Mouse (Mus musculus): Measurements from ENCODE around the gene Ush1g.

Ush1g gene

DNA sequence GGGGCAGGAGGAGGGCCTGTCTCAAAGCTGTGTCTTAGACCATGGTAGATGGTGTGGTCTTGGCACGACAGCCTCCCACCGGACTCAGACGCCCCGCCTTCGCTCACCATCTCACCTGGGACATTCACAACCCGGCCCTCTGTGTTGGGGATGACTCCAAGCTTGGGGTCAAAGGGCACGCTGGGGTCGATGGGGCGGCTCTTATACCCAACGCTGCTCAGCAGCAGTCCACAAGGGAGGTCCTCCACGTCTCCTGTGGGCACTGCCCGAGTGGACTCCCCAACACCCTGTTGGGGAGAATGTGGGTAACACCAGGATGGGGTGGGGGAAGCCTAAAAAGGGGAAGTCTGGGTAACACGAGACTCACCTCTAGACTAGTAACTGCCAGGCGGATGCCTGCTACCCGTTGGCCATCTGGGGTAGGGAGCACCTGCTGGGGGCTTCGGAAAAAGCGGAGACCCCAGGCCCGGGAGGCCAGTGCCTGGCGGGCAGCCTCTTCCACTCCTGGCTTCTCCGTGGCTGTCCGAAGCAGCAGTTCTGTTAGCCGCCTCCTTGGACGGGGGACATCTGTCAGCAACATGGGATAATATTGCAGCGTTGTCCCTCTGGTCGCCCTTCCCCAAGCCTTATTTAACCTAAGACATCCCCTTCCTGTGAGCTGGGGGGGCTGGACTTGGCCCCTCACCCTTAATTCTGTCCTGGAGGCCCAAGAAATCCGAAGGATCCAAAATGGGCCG lies 52.3 kb downstream of the Ush1g start:
- DNase-seq (ENCODE audit: low spot score) = no peak

DNA sequence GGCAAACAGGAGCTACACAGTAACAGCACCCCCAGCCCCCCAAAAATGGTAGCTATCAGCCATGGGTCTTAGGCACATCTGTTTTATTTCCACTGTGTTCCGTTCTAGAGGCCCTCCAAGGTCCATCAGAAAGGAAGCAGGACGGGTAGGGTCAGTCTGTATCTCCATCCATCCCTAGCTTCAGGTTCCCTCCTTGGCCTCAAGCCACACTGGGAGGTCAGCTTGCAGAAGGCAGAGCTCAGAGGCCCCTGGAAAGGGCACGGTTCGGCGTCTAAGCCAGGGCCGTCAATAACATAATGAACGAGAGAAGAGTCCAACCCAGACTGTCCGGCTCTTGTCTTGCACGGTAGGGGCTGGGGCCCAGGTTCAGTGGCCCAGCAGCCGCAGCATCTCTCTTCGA lies 53.9 kb downstream of the Ush1g start:
- no peak for DNase-seq (ENCODE audit: low spot score)

DNA sequence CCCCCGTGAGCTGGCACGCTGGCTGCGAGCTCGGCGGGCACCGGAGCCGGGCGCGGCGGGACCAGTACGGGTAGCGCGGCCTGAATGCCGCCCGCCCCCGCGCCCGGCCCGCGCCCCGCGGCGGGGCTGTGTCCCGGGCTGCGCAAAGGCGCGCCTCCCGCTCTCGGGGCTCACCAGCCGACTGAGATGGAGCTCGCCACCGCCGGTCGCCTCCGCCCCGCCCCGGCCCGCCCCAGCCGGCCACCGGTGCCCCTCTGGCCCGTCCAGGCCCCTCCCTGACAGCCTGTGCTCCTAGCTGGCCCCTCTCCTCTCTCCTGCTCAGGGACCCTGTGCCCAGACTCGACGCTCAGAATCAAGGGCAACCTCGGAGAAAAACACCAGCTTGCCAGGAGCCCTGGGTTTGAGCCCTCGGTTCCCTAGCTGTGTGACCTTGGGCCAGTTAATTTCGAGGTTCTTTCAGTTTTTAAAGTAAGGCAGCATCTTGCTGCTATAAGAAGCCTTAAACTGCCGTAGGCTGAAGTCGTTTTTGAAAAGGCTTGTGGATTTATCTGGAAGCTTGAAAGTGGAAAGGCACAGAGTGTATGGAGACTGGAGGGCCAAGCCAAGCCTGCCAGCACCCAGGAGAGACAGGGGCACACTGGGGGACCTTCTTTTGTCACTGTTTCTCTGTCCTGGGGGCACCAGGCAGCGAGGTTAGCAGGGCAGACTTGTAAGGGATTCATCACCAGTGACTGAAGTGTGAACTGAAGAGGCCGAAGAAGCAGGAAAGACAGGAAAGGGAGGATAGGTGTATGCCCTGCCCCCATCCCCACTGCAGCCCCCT lies 54.6 kb downstream of the Ush1g start, which contains the start of gene Grin2c:
Gene Grin2c, minus strand, starts transcription at position 183 of the 823 bp plus-strand sequence.
- no peak for DNase-seq (ENCODE audit: low spot score)

- no peak for DNase-seq (ENCODE audit: low spot score)
These were observed 55.5 kb downstream of the Ush1g start for GRCm38 (mm10) chr11:115266400-115266778.

DNA sequence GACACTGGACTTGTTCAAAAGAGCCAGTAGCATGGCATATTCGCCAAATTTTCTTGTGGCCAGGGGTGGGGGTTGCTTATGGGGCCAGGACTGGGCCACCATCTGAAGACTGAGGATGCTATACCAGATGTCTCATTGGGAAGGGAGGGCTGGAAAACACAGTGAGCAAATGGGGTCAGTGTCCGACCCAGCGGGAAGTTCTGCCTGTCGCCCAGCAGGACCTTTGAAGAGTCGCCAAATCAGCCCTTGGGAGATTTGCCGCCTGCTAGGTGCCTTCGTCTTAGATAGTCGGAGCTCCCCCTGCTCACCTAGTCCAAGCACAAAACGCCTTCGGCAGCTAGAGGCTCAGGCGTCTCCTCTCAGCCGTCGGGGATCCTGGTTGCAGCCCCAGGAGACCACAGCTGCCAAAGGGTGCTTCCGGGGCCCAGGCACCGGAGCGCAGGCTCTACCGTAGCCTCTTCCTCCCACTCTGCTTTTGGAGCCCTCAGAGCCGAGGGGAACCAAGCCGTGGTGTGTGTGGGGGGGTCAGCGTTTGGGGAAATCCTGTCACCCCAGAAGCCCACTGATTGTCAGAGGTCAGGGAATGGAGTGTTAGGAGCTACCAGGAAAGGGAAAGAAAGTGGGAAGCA lies 56.0 kb downstream of the Ush1g start:
- no peak for DNase-seq (ENCODE audit: low spot score)

Measured in lung, postnatal 25 days (tissue).